Mouse (Mus musculus) skeletal muscle tissue, postnatal 0 days (tissue): Measurements from ENCODE around the gene Lrrc8a. TPM values are rescaled to one million over a fixed set of nuclear protein-coding genes. Genes with fewer than 3 reads are reported as not detected.

Source experiments
- polyA plus RNA-seq: library from polyadenylated mRNA; unstranded; fragments of >200 nt; fragmentation: Nextera tagmentation; extraction: Ambion mirVana; gene quantifications from 2 replicates; pipeline ENCODE4 v1.2.1, GENCODE M21; 2015

Lrrc8a gene
- polyA plus RNA-seq: 17.7 and 19.1 TPM in 2 replicates

DNA sequence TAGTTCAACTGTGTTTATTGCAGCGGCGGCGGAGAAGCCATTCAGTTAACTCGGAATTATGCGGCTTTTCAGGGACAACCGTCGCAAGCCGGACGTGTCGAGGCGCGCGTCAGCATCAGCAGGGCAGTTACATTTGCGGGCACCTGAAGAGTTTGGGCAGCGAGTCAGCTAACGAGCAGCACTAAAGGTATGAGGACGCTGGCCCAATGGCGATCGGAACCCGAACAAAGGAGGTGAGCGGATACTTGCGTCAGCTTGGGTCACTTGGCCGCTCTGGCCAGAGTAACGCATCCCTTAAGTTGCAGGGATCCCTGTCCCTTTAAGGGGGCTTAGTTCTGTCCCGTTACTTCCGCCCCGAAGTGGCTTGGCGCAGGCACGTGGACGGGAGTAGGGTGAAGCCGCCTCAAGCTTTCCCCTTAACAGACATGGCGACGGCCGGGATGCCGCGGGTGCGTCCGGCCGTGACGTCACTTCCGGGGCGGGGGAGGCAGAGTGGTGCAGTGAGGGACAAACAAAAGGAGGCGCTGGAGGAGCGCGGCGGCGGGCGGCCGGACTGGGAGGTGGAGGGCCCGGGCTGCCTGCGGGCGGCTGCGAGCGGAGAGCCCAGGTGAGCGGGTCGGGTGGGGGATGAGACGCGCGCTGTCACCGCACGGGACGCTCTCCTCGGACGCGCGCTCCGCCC, at the start of gene Lrrc8a:
Gene Lrrc8a, plus strand, starts transcription at position 517 of the 682 bp plus-strand sequence.

DNA sequence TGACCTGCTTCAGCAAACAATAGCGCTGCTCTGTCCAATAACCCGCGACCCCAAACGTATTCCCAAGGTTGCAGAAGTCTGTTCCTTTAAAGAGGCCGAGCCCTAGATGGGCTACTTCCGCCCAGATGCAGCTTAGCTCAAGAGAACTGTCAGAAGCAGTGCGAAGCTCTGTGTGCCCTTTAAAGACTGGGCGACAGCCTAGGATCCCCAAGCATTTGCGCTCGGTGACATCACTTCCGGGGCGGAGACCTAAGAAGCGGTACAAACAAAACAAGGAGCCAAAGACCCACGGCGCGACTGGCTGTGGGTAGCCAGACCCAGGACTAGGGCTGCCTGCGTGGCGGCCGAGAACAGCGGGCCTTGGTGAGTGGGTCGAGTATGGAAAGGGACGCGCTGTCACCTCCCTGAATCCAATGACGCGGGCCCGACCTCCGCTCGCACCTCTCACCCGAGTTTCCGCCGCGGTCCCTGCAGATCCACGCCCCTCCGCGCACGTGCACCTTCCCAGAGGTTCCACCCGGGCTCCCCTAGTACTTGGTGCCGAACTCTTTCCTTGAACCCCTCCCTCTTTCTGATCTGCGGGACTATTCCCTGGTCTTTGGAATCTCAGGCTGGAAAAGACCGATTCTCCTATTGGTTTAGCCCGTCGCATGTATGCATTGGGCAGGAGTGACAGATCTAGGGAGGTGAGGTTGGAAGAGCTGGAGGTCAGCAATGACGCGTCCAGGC, 31.7 kb upstream of the Lrrc8a start, which contains the start of gene Kyat1:
Gene Kyat1, minus strand, starts transcription at position 219 of the 729 bp plus-strand sequence.

DNA sequence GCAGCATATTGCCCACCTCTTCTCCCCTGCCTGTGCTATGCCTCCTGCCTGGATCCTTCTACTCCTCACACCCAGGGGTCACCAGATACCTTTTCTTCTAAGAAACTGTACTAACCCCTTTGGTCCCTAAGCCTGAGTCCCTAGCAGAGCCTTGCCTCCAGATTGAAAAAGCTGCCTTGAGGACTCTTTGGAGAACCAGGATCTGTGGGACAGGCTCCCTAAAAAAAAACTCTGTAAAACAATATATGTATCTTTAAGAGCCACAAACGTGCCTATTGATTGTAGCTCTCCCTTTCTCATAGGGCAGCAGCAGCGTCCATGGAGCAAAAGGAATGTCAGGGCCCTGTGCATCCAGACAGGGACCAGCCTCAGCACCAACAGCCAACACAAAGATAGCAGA, 2.8 kb downstream of the Lrrc8a start, which contains the start of gene Gm28035:
Gene Gm28035, plus strand, starts transcription at position 301 of the 400 bp plus-strand sequence.

DNA sequence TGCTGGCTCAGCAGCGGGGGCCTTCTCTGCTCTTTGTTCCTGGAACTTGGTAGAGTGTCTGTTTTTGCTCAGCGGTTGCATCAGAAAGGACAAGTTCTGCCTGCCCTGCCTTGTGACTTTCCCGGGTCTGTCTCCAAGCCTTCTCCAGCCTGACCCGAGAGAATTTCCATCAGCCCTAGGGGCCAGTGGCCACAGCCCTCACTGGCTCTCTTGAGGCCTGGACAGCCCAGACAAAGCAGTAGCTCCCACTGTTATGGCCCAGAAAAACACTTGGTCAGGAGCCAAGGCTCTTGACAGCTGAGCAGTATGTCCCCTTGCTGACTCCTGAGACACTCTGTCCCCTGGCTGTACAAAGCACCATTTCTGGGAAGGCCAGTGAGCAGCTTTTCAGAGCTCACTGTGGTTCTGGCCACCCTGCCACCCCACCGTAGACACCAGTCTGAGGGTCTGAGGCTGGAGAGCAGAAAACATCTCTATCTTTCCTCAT, 28.3 kb downstream of the Lrrc8a start, which contains the start of gene Phyhd1:
Gene Phyhd1, plus strand, starts transcription at position 437 of the 487 bp plus-strand sequence.

DNA sequence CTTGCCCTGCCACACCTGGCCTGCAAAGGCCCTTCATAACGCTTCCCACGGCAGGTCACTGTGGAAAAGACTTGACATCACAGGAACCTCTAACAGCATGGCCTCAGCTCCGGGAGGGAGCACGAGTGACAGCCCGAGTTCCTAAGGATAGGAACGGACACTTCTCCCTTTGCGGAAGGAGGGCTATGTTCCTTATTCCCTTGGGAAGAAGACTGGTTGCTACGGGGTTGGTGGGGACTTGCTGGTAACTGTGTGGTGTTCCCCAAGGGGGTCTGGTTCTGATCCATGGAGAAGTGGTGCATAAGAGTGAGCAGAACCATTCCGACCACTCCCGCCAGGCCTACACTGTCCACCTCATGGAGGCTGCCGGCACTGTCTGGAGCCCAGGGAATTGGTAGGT, 43.2 kb downstream of the Lrrc8a start, which contains the start of gene Gm28038:
Gene Gm28038, plus strand, starts transcription at position 301 of the 400 bp plus-strand sequence.

DNA sequence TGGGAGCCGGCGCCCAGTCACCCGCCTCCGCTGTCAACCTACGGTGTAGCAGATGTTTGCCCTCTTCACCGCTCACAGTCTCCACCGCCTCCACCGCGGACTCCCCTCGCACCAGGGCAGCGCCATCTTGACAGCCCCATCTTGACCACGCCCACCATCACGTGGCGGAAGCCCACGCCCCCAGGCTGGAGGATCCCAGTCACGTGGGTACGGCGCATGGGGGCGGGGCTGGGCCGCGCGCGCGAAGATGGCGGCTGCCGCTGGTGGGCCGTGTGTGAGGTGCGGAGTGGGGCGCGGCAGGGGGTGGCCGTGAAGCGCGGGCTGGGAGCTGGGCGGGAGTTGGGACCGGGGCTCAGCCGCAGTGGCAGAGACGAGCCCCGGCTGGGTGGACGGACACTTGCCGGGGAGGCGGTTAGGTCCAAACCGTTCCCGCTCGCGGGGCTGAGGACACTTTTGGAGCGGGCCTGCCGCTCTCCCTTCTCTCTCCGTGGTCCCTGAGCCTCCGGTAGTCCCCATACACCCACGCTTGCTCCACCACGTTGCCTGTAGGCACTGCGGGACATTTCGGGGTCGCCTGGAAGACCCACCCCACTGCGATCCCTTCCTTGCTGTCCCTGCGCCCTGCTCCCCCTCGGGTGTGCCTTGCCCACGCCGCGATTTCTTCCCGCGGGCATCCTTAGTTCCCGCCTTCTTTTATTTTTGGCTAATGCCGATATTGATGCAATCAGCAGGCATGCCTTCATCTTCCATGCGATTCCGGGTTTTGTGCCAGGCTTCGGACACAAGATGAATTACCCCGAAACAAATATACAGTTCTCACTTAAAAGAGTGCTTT, 48.9 kb downstream of the Lrrc8a start, which contains the start of the genes Dolk and Nup188:
Gene Dolk, minus strand, starts transcription at position 143 of the 835 bp plus-strand sequence.
Gene Nup188, plus strand, starts transcription at position 206 of the 835 bp plus-strand sequence.

Other genes with a start within 250 kb of the Lrrc8a start
- gene Wdr34, start 188.8 kb upstream of the Lrrc8a start, polyA plus RNA-seq: 12.5 and 13.9 TPM in 2 replicates
- gene Set, start 180.3 kb upstream of the Lrrc8a start, polyA plus RNA-seq: 133 and 153 TPM in 2 replicates
- gene Pkn3, start 160.0 kb upstream of the Lrrc8a start, polyA plus RNA-seq: 3.1 and 3.2 TPM in 2 replicates
- 7.4 and 9.1 TPM in 2 replicates for gene Zdhhc12, start 144.1 kb upstream of the Lrrc8a start, polyA plus RNA-seq
- 3.4 and 4.3 TPM in 2 replicates for gene Zer1, start 113.1 kb upstream of the Lrrc8a start, polyA plus RNA-seq
- 2.5 and 4.2 TPM in 2 replicates for gene Tbc1d13, start 104.0 kb upstream of the Lrrc8a start, polyA plus RNA-seq
- gene Endog, start 66.2 kb upstream of the Lrrc8a start, polyA plus RNA-seq: 52.5 and 63.3 TPM in 2 replicates
- gene Spout1, start 59.3 kb upstream of the Lrrc8a start, polyA plus RNA-seq: 14.9 and 20.0 TPM in 2 replicates
- 9.6 TPM in 2 replicates for gene Kyat1, start 31.9 kb upstream of the Lrrc8a start, polyA plus RNA-seq
- 0.10 and 0.16 TPM in 2 replicates for gene Gm28035, start 2.9 kb downstream of the Lrrc8a start, polyA plus RNA-seq
- 22.3 and 22.4 TPM in 2 replicates for gene Phyhd1, start 28.5 kb downstream of the Lrrc8a start, polyA plus RNA-seq
- not detected in 2 replicates for gene Gm28038, start 43.3 kb downstream of the Lrrc8a start, polyA plus RNA-seq
- gene Dolk, start 48.6 kb downstream of the Lrrc8a start, polyA plus RNA-seq: 27.4 and 34.2 TPM in 2 replicates
- gene Nup188, start 48.7 kb downstream of the Lrrc8a start, polyA plus RNA-seq: 8.8 and 9.5 TPM in 2 replicates
- 52.3 and 73.6 TPM in 2 replicates for gene Sh3glb2, start 121.6 kb downstream of the Lrrc8a start, polyA plus RNA-seq
- gene Miga2, start 126.5 kb downstream of the Lrrc8a start, polyA plus RNA-seq: 14.9 and 16.2 TPM in 2 replicates
- 16.2 and 19.4 TPM in 2 replicates for gene Dolpp1, start 154.5 kb downstream of the Lrrc8a start, polyA plus RNA-seq
- gene Crat, start 178.1 kb downstream of the Lrrc8a start, polyA plus RNA-seq: 227 and 232 TPM in 2 replicates
- gene Ptpa, start 178.3 kb downstream of the Lrrc8a start, polyA plus RNA-seq: 84.5 and 101 TPM in 2 replicates
- 2.1 and 2.8 TPM in 2 replicates for gene Ier5l, start 236.5 kb downstream of the Lrrc8a start, polyA plus RNA-seq